ENCODE assay signal across 8 mouse cellular contexts in genomic region chr5:93328059-93328458, GRCm38 (mm10).
A peak's percentile ranks its signal among the peaks of the same experiment; 100 is the strongest.
DNase-seq lines count a peak whose midpoint lies in the region; ATAC-seq and TF ChIP-seq lines count a peak whose summit lies in the region.
"Had no signal": no experiment of that assay in that cellular context is flagged by ENCODE, and none has a peak within 500 bp of the region (broad histone marks: within the 10 kb centered on the region; RNA-seq: fewer than 3 reads in every experiment).

No protein-coding gene starts in this region.

- DNase-seq in WW6 (ENCODE audit: low read depth, low spot score) = peak; percentile 38
- DNase-seq in cerebellum, postnatal 36 days = peak; percentile 74 to 79
- DNase-seq in layer of hippocampus, adult 9-10 months (ENCODE audit: low spot score) = peak; percentile 68
- peak; percentile 56 to 75 for DNase-seq in lung, postnatal 4 days
- DNase-seq in spleen, postnatal 14 days (ENCODE audit: low spot score in 2 of 2) = peak; percentile 40 to 60

- H3K9me3 ChIP-seq in E14TG2a.4 (ENCODE audit: low read length) = no peaks in the 10 kb centered on the region
- H3K9me3 ChIP-seq: megakaryocyte, embryonic 14.5 days had no signal

- H3K36me3 ChIP-seq in E14TG2a.4 (ENCODE audit: insufficient read depth, low read length) = no peaks in the 10 kb centered on the region

- peak; percentile 83 for ATAC-seq in granulocyte monocyte progenitor cell, adult 5-6 weeks (replicated peaks; ENCODE audit: poor library complexity, severe bottlenecking)

- H3K4me3 ChIP-seq in E14TG2a.4 (replicated peaks; ENCODE audit: low read length) = no peak overlapping the region
- H3K4me3 ChIP-seq: megakaryocyte, embryonic 14.5 days had no signal

- H3K4me1 ChIP-seq in E14TG2a.4 (replicated peaks; ENCODE audit: low read depth, low read length) = no peaks in the 10 kb centered on the region

- peak; percentile 62 for TF ChIP-seq CTCF in E14TG2a.4 (conservative IDR thresholded peaks at IDR 0.05; ENCODE audit: low read length)

- peaks cover 2% of the 10 kb centered on the region; the same call in 1 of the 2 replicates for H3K27me3 ChIP-seq in E14TG2a.4 (ENCODE audit: insufficient read depth, low read length)
